ENCODE assay signal across 32 mouse cellular contexts in genomic region chr5:38870485-38870884, GRCm38 (mm10). TPM values are rescaled to one million over a fixed set of nuclear protein-coding genes. Genes with fewer than 3 reads are reported as not detected.
DNase-seq lines count a peak whose midpoint lies in the region; ATAC-seq lines count a peak whose summit lies in the region.
"Had no signal": no experiment of that assay in that cellular context is flagged by ENCODE, and none has a peak within 500 bp of the region (broad histone marks: within the 10 kb centered on the region; RNA-seq: fewer than 3 reads in every experiment).

No protein-coding gene starts in this region.

- H3K4me2 ChIP-seq in forebrain, embryonic 12.5 days: no peak overlapping the region
- no peak overlapping the region for H3K4me2 ChIP-seq in forebrain, embryonic 13.5 days
- H3K4me2 ChIP-seq in limb, embryonic 11.5 days (ENCODE audit: low read depth, severe bottlenecking): no peak overlapping the region
- H3K4me2 ChIP-seq: embryonic facial prominence, embryonic 12.5 days; heart, embryonic 12.5 days; intestine, embryonic 15.5 days; limb, embryonic 12.5 days; stomach, embryonic 15.5 days had no signal

- peak; percentile 30; the same call in 1 of the 2 replicates for ATAC-seq in forebrain, embryonic 12.5 days (ENCODE audit: low FRiP score)
- ATAC-seq in forebrain, embryonic 13.5 days: no peak
- ATAC-seq in limb, embryonic 11.5 days (ENCODE audit: insufficient number of reproducible peaks, low FRiP score, low TSS enrichment, low read depth): 0 out of 2 replicates have a peak, but pooled peaks have one; percentile 44
- ATAC-seq in megakaryocyte, adult 5-6 weeks (ENCODE audit: poor library complexity, severe bottlenecking): 0 out of 2 replicates have a peak, but pooled peaks have one; percentile 12
- ATAC-seq: CD4-positive, CD25-positive, alpha-beta regulatory T cell, adult 4 months; hindbrain, embryonic 16.5 days; intestine, embryonic 15.5 days had no signal

- peaks cover 11% of the 10 kb centered on the region; the same call in 1 of the 2 replicates for H3K4me1 ChIP-seq in forebrain, embryonic 12.5 days
- peaks cover 2% of the 10 kb centered on the region; the same call in 1 of the 2 replicates for H3K4me1 ChIP-seq in forebrain, embryonic 13.5 days
- no peaks in the 10 kb centered on the region for H3K4me1 ChIP-seq in limb, embryonic 11.5 days (ENCODE audit: control insufficient read depth, insufficient read depth, low read length)
- peaks cover 7% of the 10 kb centered on the region; the same call in 1 of the 2 replicates for H3K4me1 ChIP-seq in limb, embryonic 10.5 days
- H3K4me1 ChIP-seq: embryonic facial prominence, embryonic 12.5 days; heart, embryonic 12.5 days; intestine, embryonic 15.5 days; stomach, embryonic 15.5 days had no signal

- H3K9me3 ChIP-seq in forebrain, embryonic 12.5 days: no peaks in the 10 kb centered on the region
- H3K9me3 ChIP-seq in forebrain, embryonic 13.5 days (replicated peaks): no peaks in the 10 kb centered on the region
- no peaks in the 10 kb centered on the region for H3K9me3 ChIP-seq in limb, embryonic 11.5 days (ENCODE audit: control insufficient read depth, low read length)
- H3K9me3 ChIP-seq in limb, embryonic 10.5 days (replicated peaks): no peaks in the 10 kb centered on the region
- H3K9me3 ChIP-seq: embryonic facial prominence, embryonic 12.5 days; heart, embryonic 12.5 days; hindbrain, embryonic 10.5 days; intestine, embryonic 15.5 days; limb, embryonic 12.5 days; stomach, embryonic 15.5 days had no signal

- WGBS in forebrain, embryonic 12.5 days: 56% methylated on average over 12 of the region's 12 CpGs
- 54% methylated on average over 12 of the region's 12 CpGs for WGBS in forebrain, embryonic 13.5 days
- WGBS in limb, embryonic 11.5 days: 84% methylated on average over 12 of the region's 12 CpGs
- 82% methylated on average over 12 of the region's 12 CpGs for WGBS in limb, embryonic 10.5 days

- H3K9ac ChIP-seq in forebrain, embryonic 12.5 days: no peak overlapping the region
- H3K9ac ChIP-seq in forebrain, embryonic 13.5 days: no peak overlapping the region
- H3K9ac ChIP-seq in limb, embryonic 11.5 days (ENCODE audit: low read length): no peak overlapping the region
- H3K9ac ChIP-seq: embryonic facial prominence, embryonic 12.5 days; heart, embryonic 12.5 days; intestine, embryonic 15.5 days; limb, embryonic 12.5 days; stomach, embryonic 15.5 days had no signal

- no peak overlapping the region for H3K27ac ChIP-seq in forebrain, embryonic 12.5 days
- no peak overlapping the region for H3K27ac ChIP-seq in forebrain, embryonic 13.5 days
- H3K27ac ChIP-seq in limb, embryonic 11.5 days (replicated peaks; ENCODE audit: low read depth, low read length): no peak overlapping the region
- no peak overlapping the region for H3K27ac ChIP-seq in limb, embryonic 10.5 days
- H3K27ac ChIP-seq: embryonic facial prominence, embryonic 12.5 days; heart, adult 2 months; hindbrain, embryonic 10.5 days; intestine, embryonic 15.5 days; limb, embryonic 12.5 days; stomach, embryonic 15.5 days had no signal

- no peak for DNase-seq in limb, embryonic 11.5 days (ENCODE audit: low spot score)
- DNase-seq in limb, embryonic 10.5 days (ENCODE audit: low spot score): no peak
- no peak for DNase-seq in embryo, embryonic 9.5 days (ENCODE audit: extremely low spot score)
- no peak for DNase-seq in embryo, embryonic 11 days
- DNase-seq: adrenal gland, postnatal 36 days; cerebellum, adult 8-10 months; gastrocnemius, postnatal 25 days; heart, adult 2 months; kidney, adult 2 months; kidney, postnatal 36 days; lung, postnatal 36 days; midbrain, embryonic 14.5 days; retina, postnatal 1 day; right cerebral cortex, postnatal 14 days; thymus, postnatal 14 days had no signal

- H3K27me3 ChIP-seq in forebrain, embryonic 12.5 days: no peaks in the 10 kb centered on the region
- no peaks in the 10 kb centered on the region for H3K27me3 ChIP-seq in forebrain, embryonic 13.5 days
- H3K27me3 ChIP-seq in limb, embryonic 11.5 days (ENCODE audit: control insufficient read depth, insufficient read depth, low read length): no peaks in the 10 kb centered on the region
- H3K27me3 ChIP-seq in limb, embryonic 10.5 days (ENCODE audit: low read depth, poor library complexity, severe bottlenecking): no peaks in the 10 kb centered on the region
- H3K27me3 ChIP-seq: embryonic facial prominence, embryonic 12.5 days; heart, embryonic 12.5 days; intestine, embryonic 15.5 days; limb, embryonic 12.5 days; stomach, embryonic 15.5 days had no signal

- H3K36me3 ChIP-seq in forebrain, embryonic 12.5 days (replicated peaks): no peaks in the 10 kb centered on the region
- no peaks in the 10 kb centered on the region for H3K36me3 ChIP-seq in forebrain, embryonic 13.5 days (ENCODE audit: poor library complexity, severe bottlenecking)
- H3K36me3 ChIP-seq in limb, embryonic 11.5 days (ENCODE audit: control insufficient read depth, insufficient read depth, low read length): no peaks in the 10 kb centered on the region
- H3K36me3 ChIP-seq in limb, embryonic 10.5 days: no peaks in the 10 kb centered on the region
- H3K36me3 ChIP-seq: embryonic facial prominence, embryonic 12.5 days; heart, embryonic 12.5 days; hindbrain, embryonic 10.5 days; intestine, embryonic 15.5 days; limb, embryonic 12.5 days; stomach, embryonic 15.5 days had no signal

- H3K4me3 ChIP-seq in forebrain, embryonic 12.5 days (replicated peaks): no peak overlapping the region
- H3K4me3 ChIP-seq in forebrain, embryonic 13.5 days: no peak overlapping the region
- no peak overlapping the region for H3K4me3 ChIP-seq in limb, embryonic 11.5 days (ENCODE audit: low read depth, low read length)
- no peak overlapping the region for H3K4me3 ChIP-seq in limb, embryonic 10.5 days
- H3K4me3 ChIP-seq: embryonic facial prominence, embryonic 12.5 days; heart, adult 2 months; heart, embryonic 12.5 days; hindbrain, embryonic 10.5 days; intestine, embryonic 15.5 days; limb, embryonic 12.5 days; stomach, embryonic 15.5 days had no signal

RNA-seq across cellular contexts. Expression of gene Clnk, which starts 6.1 kb away (rescaled TPM):
- not detected in 2 replicates for polyA plus RNA-seq in forebrain, embryonic 12.5 days (2016; fragmentation: Nextera tagmentation; extraction: Ambion mirVana)
- 0.22 TPM in 1 of 2 replicates, not detected in the other for polyA plus RNA-seq in forebrain, embryonic 13.5 days (2015; fragmentation: Nextera tagmentation; extraction: Ambion mirVana)
- 0.08 and 0.11 TPM in 2 replicates for polyA plus RNA-seq in limb, embryonic 11.5 days (2014; fragmentation: Nextera tagmentation; extraction: Ambion mirVana)
- polyA plus RNA-seq in limb, embryonic 10.5 days (2016; fragmentation: Nextera tagmentation; extraction: Ambion mirVana): 0.14 TPM in 1 of 2 replicates, not detected in the other
- 0.25 and 0.38 TPM in 2 replicates for total RNA-seq in megakaryocyte, adult 5-6 weeks (2015)
- 0.29 and 0.33 TPM in 2 replicates for total RNA-seq in megakaryocyte, adult 5-6 weeks (2017)
- total RNA-seq: adrenal gland, postnatal 36 days; gastrocnemius, adult 18-20 months; gastrocnemius, postnatal 25 days; heart, adult 2 months; layer of hippocampus, postnatal 25 days; liver, adult 2 months had no signal
- polyA plus RNA-seq: CD4-positive, CD25-positive, alpha-beta regulatory T cell, adult 4 months; heart, embryonic 12.5 days; heart, postnatal 0 days; kidney, embryonic 16.5 days; limb, embryonic 12.5 days; liver, adult 2 months; lung, embryonic 16.5 days had no signal
